Mouse (Mus musculus) olfactory bulb, adult 2 months (tissue): ENCODE results near the gene Oas2. TPM values are rescaled to one million over a fixed set of nuclear protein-coding genes. Genes with fewer than 3 reads are reported as not detected.

ENCODE experiments used
- H3K27ac ChIP-seq: fragments of 200-500 bp; 2 replicates; pipeline ENCODE4 v1.5.1; 2012; ENCODE audit warnings: low read depth, low read length; ENCODE audit not compliant: insufficient read depth
- H3K4me1 ChIP-seq: fragments of 200-500 bp; 2 replicates; pipeline ENCODE4 v1.6.1; 2012; ENCODE audit warnings: low read length; ENCODE audit not compliant: control insufficient read depth, insufficient read depth
- H3K4me3 ChIP-seq: fragments of 200-500 bp; 2 replicates; pipeline ENCODE4 v1.5.1; 2012; ENCODE audit warnings: mild to moderate bottlenecking, low read depth, low read length, moderate library complexity; ENCODE audit not compliant: insufficient read depth
- CTCF ChIP-seq: fragments of 200-500 bp; IDR thresholded peaks from 2 replicates; pipeline ENCODE4 v1.5.1; 2012; ENCODE audit warnings: low read depth, mild to moderate bottlenecking, low read length, moderate library complexity; ENCODE audit not compliant: insufficient read depth
- POLR2A ChIP-seq: fragments of 200-500 bp; IDR thresholded peaks from 2 replicates; pipeline ENCODE4 v1.6.1; 2012; ENCODE audit warnings: mild to moderate bottlenecking, low read depth, low read length, moderate library complexity; ENCODE audit not compliant: insufficient read depth
- WGBS: fragments of 180-500 bp; shearing (Covaris S2); methylation state at CpG from one replicate; pipeline ENCODE4 v1.1.7; 2018; 5-methylcytosine and 5-hydroxymethylcytosine counted together
- polyA plus RNA-seq: library from polyadenylated mRNA; stranded (reverse); fragments of >200 nt; gene quantifications from 2 replicates; pipeline ENCODE4 v1.2.4, GENCODE M21; 2012; ENCODE audit warnings: low replicate concordance; ENCODE audit not compliant: missing spikeins, insufficient read depth, insufficient read length

Oas2 gene
- polyA plus RNA-seq, 1 experiment = not detected

DNA sequence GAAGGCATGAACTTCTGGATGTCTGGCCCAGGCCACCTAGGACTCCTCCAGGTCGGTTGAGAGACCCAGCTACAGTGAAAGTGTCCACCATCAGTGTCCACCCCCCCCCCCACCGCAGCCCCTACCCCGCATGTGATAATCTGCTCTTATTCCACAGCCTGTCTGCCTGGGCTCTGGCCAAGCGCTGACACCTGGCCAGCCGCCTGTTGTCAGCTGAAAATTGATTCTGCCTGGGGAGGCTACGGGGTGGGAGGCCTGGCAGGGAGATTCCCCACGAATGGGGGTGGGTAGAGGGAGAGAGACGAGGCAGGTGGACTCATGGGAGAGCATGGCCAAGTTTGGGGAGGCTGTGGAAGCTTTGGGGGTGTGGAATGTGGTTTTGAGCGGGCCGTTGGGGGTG lies 32.5 kb downstream of the Oas2 start:
- H3K27ac ChIP-seq = no peak overlapping the region
- peaks cover 8% of the 10 kb centered on the region; the same call in 1 of the 2 replicates for H3K4me1 ChIP-seq
- H3K4me3 ChIP-seq = no peak overlapping the region
- WGBS = 70% methylated on average over 10 of the region's 10 CpGs
- no peak for TF ChIP-seq CTCF
- no peak for TF ChIP-seq POLR2A

GRCm38 (mm10) chr5:120714314-120714713 lies 35.3 kb downstream of the Oas2 start:
- WGBS = 4% methylated on average over 16 of the region's 16 CpGs
- peaks cover 19% of the 10 kb centered on the region for H3K4me1 ChIP-seq
- H3K27ac ChIP-seq = no peak overlapping the region
- no peak overlapping the region for H3K4me3 ChIP-seq
- no peak for TF ChIP-seq POLR2A
- TF ChIP-seq CTCF = peak; percentile 85

DNA sequence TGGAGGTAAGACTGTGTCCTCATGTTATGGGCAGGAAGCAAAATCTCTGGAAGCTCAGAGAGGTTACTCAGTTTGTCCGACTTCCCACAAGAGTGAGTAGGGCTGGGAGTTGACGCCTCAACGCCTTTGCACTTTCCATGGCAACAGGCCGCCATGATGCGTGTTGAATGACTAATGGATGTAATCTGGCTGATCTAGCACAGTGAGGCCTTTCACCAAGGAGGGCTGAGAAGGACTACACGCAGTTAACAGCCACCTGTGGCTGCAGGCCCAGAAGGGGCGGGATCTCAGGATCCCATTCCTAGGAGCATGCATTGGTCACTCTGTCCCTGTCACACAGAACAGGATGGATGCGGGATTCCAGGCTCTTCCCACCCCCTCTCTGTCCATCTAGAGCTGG lies 36.9 kb downstream of the Oas2 start:
- H3K4me1 ChIP-seq = peaks cover 26% of the 10 kb centered on the region
- TF ChIP-seq CTCF = no peak
- TF ChIP-seq POLR2A = no peak
- WGBS = 72% methylated on average over 8 of the region's 8 CpGs

GRCm38 (mm10) chr5:120711827-120712226 lies 37.8 kb downstream of the Oas2 start, which contains the start of gene Dtx1:
Gene Dtx1 (minus strand): TSS chr5:120711927.
- no peak for TF ChIP-seq CTCF
- TF ChIP-seq POLR2A = no peak
- peak within 1 kb of the TSS; percentile 54 for H3K27ac ChIP-seq
- 32% methylated on average over 3 of the region's 3 CpGs for WGBS
- peak within 1 kb of the TSS; percentile 67 for H3K4me3 ChIP-seq
- peaks cover 31% of the 10 kb centered on the region for H3K4me1 ChIP-seq

More for the DNA sequence above, 36.9 kb downstream of the Oas2 start:
- no peak overlapping the region for H3K27ac ChIP-seq
- H3K4me3 ChIP-seq = no peak overlapping the region

GRCm38 (mm10) chr5:120711416-120711815 lies 38.2 kb downstream of the Oas2 start:
- H3K4me1 ChIP-seq = peaks cover 35% of the 10 kb centered on the region
- WGBS = under 1% methylated on average over 38 of the region's 43 CpGs
- peak overlapping the region; percentile 54 for H3K27ac ChIP-seq
- TF ChIP-seq CTCF (no peak), POLR2A (peak; percentile 46)
- H3K4me3 ChIP-seq = peak overlapping the region; percentile 67

DNA sequence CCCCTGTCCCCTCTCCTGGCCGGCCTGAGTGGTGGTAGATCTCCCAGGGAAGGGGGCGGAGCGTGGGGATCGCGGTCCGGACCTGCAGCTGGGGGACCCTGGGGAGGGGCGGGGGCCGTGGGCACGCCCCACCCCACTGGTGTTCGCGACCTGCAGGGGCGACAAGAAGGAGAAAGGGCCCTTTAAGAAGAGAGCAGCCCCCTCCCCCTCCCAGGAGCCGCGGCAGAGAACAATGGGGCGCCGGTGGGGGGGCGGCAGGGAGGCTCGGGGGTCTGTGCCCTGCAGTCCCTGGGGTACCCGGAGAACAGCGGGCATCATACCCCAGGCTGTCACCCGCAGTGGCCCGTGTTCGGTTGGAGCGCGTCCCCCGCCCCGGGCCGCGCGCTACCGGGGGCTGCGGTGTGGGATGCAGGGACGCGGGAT lies 38.8 kb downstream of the Oas2 start:
- H3K4me3 ChIP-seq = peak overlapping the region; percentile 67
- TF ChIP-seq CTCF = no peak
- WGBS = under 1% methylated on average over 33 of the region's 34 CpGs
- peak overlapping the region; percentile 54 for H3K27ac ChIP-seq
- peaks cover 40% of the 10 kb centered on the region for H3K4me1 ChIP-seq

GRCm38 (mm10) chr5:120710161-120710825 lies 39.4 kb downstream of the Oas2 start:
- H3K4me1 ChIP-seq = peaks cover 45% of the 10 kb centered on the region
- WGBS = 3% methylated on average over 40 of the region's 40 CpGs
- H3K4me3 ChIP-seq = peak overlapping the region; percentile 67

DNA sequence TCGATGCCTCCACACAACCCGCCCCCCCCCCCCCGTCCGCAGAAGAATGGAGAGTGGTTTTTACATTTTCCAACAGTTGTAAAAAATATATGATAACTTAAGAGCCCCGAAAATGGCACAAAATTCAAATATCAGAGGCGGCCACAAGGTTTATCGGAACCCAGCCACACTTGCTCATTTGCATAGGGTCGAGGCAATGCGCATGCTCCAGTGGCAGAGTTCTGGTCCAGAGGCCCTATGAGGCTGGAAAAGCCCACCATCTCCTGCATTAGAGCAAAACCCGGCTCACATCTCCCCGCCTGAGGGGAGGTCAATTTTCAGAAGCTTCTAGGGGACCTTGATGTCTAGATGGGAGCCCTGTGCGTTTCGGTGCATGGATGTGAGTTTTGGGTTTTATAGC lies 42.7 kb downstream of the Oas2 start:
- Histone ChIP-seq H3K4me1 (peaks cover 45% of the 10 kb centered on the region), H3K4me3 (no peak overlapping the region), H3K27ac (no peak overlapping the region)
- TF ChIP-seq CTCF (no peak), POLR2A (no peak)
- 46% methylated on average over 13 of the region's 13 CpGs for WGBS

More at GRCm38 (mm10) chr5:120710161-120710825, 39.4 kb downstream of the Oas2 start:
- peak overlapping the region; percentile 36 for H3K27ac ChIP-seq
- TF ChIP-seq POLR2A (no peak), CTCF (no peak)

GRCm38 (mm10) chr5:120706541-120706940 lies 43.1 kb downstream of the Oas2 start:
- Histone ChIP-seq H3K4me3 (no peak overlapping the region; the same call in 1 of the 2 replicates), H3K4me1 (peaks cover 43% of the 10 kb centered on the region), H3K27ac (no peak overlapping the region)
- TF ChIP-seq POLR2A (no peak), CTCF (no peak)
- 18% methylated on average over 16 of the region's 16 CpGs for WGBS
